Mouse (Mus musculus) hindbrain, postnatal 0 days (tissue): ENCODE data around the gene Dab2ip. TPM values are rescaled to one million over a fixed set of nuclear protein-coding genes. Genes with fewer than 3 reads are reported as not detected.

Experiments used
- ATAC-seq: fragments of 200-750 bp; cut with Nextera tagmentation; 2 replicates; pipeline ENCODE4 v1.8.0; 2017; ENCODE audit warnings: mild to moderate bottlenecking, moderate TSS enrichment, moderate library complexity
- DNase-seq: peaks from one replicate; pipeline ENCODE4 v3.0.0-alpha.2; 2015; ENCODE audit warnings: low spot score
- H3K27ac ChIP-seq: fragments of 300-500 bp; sonication (generic); 2 replicates; pipeline ENCODE4 v1.5.1; 2014; ENCODE audit warnings: mild to moderate bottlenecking
- H3K27me3 ChIP-seq: fragments of 300-500 bp; sonication (generic); 2 replicates; pipeline ENCODE4 v1.6.1; 2014; ENCODE audit warnings: low read length, mixed read lengths; ENCODE audit not compliant: insufficient read depth
- H3K36me3 ChIP-seq: fragments of 300-500 bp; sonication (generic); 2 replicates; pipeline ENCODE4 v1.6.1; 2014; ENCODE audit warnings: low read length, mixed read lengths; ENCODE audit not compliant: insufficient read depth
- H3K4me1 ChIP-seq: fragments of 300-500 bp; sonication (generic); 2 replicates; pipeline ENCODE4 v1.6.1; 2014; ENCODE audit warnings: antibody characterized with exemption, low read length, mixed read lengths; ENCODE audit not compliant: insufficient read depth
- H3K4me2 ChIP-seq: fragments of 300-500 bp; sonication (generic); 2 replicates; pipeline ENCODE4 v1.6.1; 2014; ENCODE audit warnings: low read depth, mild to moderate bottlenecking, low read length, moderate library complexity, mixed read lengths
- H3K4me3 ChIP-seq: fragments of 300-500 bp; sonication (generic); 2 replicates; pipeline ENCODE4 v1.5.1; 2014; ENCODE audit warnings: low read length
- H3K9ac ChIP-seq: fragments of 300-500 bp; sonication (generic); replicated peaks from 2 replicates; pipeline ENCODE4 v1.6.1; 2014; ENCODE audit warnings: mild to moderate bottlenecking, low read length, moderate library complexity, mixed read lengths
- H3K9me3 ChIP-seq: fragments of 300-500 bp; sonication (generic); 2 replicates; pipeline ENCODE4 v1.6.1; 2016; ENCODE audit warnings: low read length, mixed read lengths
- CTCF ChIP-seq: IDR thresholded peaks from 2 replicates; pipeline ENCODE4 v1.5.1; 2016; ENCODE audit warnings: antibody characterized with exemption, control low read depth, low read depth
- WGBS: fragments of 180-500 bp; shearing (Covaris S2); extraction: QIAGEN DNeasy Blood & Tissue Kit; methylation state at CpG from one replicate; pipeline ENCODE4 v1.1.7; 2014; 5-methylcytosine and 5-hydroxymethylcytosine counted together
- polyA plus RNA-seq: library from polyadenylated mRNA; unstranded; fragments of >200 nt; fragmentation: Nextera tagmentation; extraction: Ambion mirVana; gene quantifications from 2 replicates; pipeline ENCODE4 v1.2.1, GENCODE M21; 2015
- total RNA-seq: library from RNA; depleted of rRNA; stranded (reverse); fragments of >200 nt; gene quantifications from 2 replicates; pipeline ENCODE4 v1.2.3, GENCODE M21; 2014

The Dab2ip gene
- total and polyA plus RNA-seq, 2 experiments from 2014 or later, result 64.5 to 161 TPM

DNA sequence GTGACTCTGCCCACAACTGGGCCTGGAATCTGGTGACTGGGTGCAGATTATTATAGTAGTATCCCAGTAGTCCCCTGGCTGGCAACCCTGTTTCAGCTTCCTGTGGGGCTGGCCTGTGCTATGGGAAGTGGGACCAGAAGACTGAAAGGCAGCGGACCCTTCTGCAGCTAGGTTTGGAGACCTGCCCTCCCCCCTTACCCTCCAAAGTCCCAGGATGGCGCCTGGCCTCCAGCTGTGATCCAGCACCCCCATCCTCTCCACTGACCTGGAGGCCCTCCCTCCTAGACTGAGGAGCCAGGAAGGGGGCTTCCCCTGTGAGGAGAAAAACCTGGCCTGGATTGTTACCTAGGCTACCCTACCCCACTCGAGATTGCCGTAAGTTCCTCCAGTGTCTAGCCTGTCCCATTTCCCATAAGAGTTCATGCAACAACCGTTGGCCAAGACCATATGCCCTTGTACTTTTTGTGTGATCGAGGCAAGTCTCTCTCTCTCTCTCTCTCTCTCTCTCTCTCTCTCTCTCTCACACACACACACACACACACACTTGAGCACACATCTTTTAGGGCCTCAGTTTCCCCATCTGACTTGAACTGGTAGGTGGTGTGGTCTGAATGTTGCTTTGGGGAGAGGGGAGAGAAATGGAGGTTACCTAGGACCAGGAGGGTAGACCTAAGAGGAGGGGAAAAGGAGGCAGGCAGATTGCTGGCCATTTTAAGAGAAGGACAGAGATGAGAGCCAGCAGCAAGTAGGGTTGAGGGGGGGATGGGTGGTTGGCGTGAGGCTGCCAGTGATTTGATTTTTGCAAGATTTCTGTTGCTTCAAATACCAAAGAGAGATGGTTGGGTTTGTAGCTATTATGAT, 62.5 kb downstream of the Dab2ip start:
- no peak for TF ChIP-seq CTCF
- Histone ChIP-seq H3K4me2 (0 out of 2 replicates have a peak overlapping the region, but pooled peaks have one; percentile 5), H3K4me3 (no peak overlapping the region), H3K9ac (no peak overlapping the region), H3K27me3 (no peaks in the 10 kb centered on the region), H3K27ac (no peak overlapping the region), H3K9me3 (no peaks in the 10 kb centered on the region), H3K4me1 (peaks cover 29% of the 10 kb centered on the region), H3K36me3 (no peaks in the 10 kb centered on the region)
- DNase-seq (no peak), ATAC-seq (no peak; the same call in 1 of the 2 replicates)
- 33% methylated on average over 7 of the region's 7 CpGs for WGBS

DNA sequence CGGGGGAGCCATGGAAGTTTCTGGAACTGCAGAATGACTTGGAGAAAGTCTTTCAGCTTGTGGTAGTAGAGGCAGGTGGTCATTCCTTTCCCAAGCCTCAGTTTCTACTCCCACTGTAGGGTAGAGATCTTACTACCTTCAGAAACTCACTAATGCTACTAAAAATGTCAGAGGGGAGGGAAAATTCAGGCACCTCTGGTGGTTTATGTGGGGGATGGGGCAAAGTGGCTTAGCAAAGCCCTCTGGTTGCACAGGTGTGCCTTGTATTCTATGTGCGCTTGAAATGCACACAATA, 63.1 kb downstream of the Dab2ip start:
- Histone ChIP-seq H3K27ac (no peak overlapping the region), H3K4me1 (peaks cover 29% of the 10 kb centered on the region), H3K36me3 (no peaks in the 10 kb centered on the region), H3K27me3 (no peaks in the 10 kb centered on the region), H3K4me3 (no peak overlapping the region), H3K9me3 (no peaks in the 10 kb centered on the region), H3K9ac (no peak overlapping the region), H3K4me2 (no peak overlapping the region)
- no peak for TF ChIP-seq CTCF
- 91% methylated on average over 2 of the region's 2 CpGs for WGBS
- ATAC-seq, result no peak
- DNase-seq, result no peak

- peak overlapping the region; percentile 67 for H3K9ac ChIP-seq
- H3K9me3 ChIP-seq, result no peaks in the 10 kb centered on the region
- H3K4me2 ChIP-seq, result peak overlapping the region; percentile 86
- peak overlapping the region; percentile 53 for H3K4me3 ChIP-seq
- no peaks in the 10 kb centered on the region for H3K27me3 ChIP-seq
- peak overlapping the region; percentile 56; the same call in 1 of the 2 replicates for H3K27ac ChIP-seq
- TF ChIP-seq CTCF, result no peak
- WGBS, result 1% methylated on average over 36 of the region's 41 CpGs
- ATAC-seq, result peak; percentile 77
- peaks cover 29% of the 10 kb centered on the region for H3K4me1 ChIP-seq
- H3K36me3 ChIP-seq, result no peaks in the 10 kb centered on the region
- peak; percentile 80 for DNase-seq
Measured at GRCm38 (mm10) chr2:35621796-35622195, 63.7 kb downstream of the Dab2ip start.

GRCm38 (mm10) chr2:35622261-35623103, 64.4 kb downstream of the Dab2ip start:
- H3K27me3 ChIP-seq, result no peaks in the 10 kb centered on the region
- no peaks in the 10 kb centered on the region for H3K36me3 ChIP-seq
- WGBS, result 10% methylated on average over 20 of the region's 20 CpGs
- peak overlapping the region; percentile 67 for H3K9ac ChIP-seq
- no peaks in the 10 kb centered on the region for H3K9me3 ChIP-seq
- DNase-seq, result no peak
- ATAC-seq, result no peak
- peak overlapping the region; percentile 53 for H3K4me3 ChIP-seq
- H3K4me1 ChIP-seq, result peaks cover 29% of the 10 kb centered on the region
- TF ChIP-seq CTCF, result no peak
- peak overlapping the region; percentile 86 for H3K4me2 ChIP-seq
- H3K27ac ChIP-seq, result peak overlapping the region; percentile 56; the same call in 1 of the 2 replicates

GRCm38 (mm10) chr2:35623104-35623377, 65.0 kb downstream of the Dab2ip start:
- Histone ChIP-seq H3K27me3 (no peaks in the 10 kb centered on the region), H3K9ac (no peak overlapping the region), H3K27ac (no peak overlapping the region), H3K4me3 (peak overlapping the region; percentile 53; the same call in 1 of the 2 replicates), H3K9me3 (no peaks in the 10 kb centered on the region), H3K36me3 (no peaks in the 10 kb centered on the region), H3K4me1 (peaks cover 33% of the 10 kb centered on the region), H3K4me2 (peak overlapping the region; percentile 86; the same call in 1 of the 2 replicates)
- no peak for DNase-seq
- no peak for ATAC-seq
- no peak for TF ChIP-seq CTCF
- 52% methylated on average over 4 of the region's 4 CpGs for WGBS

DNA sequence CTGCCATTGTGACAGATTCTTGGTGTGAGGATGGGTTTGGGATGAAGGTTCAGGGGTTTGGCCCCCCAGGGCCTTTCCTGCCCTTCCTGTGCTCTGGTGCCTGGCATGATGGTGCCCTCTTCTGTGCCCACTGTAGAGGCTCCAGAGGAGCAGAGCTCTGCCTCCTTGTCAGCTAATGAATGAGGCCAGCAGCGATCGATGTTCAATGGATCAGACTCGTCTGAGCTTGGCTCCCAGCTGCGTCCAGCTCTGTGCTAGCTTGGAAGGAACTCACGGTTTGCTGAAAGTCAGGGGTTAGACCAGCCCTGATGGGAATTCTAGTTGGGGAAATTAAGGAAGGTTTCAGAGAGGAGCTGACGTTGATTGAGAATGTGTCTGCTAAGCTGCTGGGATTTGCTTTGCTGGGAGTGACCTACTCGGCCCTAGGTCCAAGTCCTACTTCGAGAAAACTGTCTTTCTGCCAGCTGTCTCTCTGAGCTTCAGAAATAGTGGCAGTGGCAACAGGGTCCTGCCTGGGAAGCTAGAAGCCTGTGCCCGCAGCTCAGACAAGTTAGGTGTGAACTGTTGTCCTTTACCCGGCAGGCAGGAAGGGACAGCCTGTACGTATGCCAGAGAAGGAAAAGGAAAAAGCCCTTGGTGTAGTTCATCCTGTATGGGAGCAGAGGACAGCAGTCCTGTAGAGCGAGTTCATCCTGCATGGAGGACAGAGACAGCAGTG, 65.5 kb downstream of the Dab2ip start:
- H3K36me3 ChIP-seq, result no peaks in the 10 kb centered on the region
- no peak for TF ChIP-seq CTCF
- no peak overlapping the region for H3K4me3 ChIP-seq
- no peak overlapping the region for H3K27ac ChIP-seq
- H3K27me3 ChIP-seq, result no peaks in the 10 kb centered on the region
- ATAC-seq, result no peak
- peaks cover 36% of the 10 kb centered on the region for H3K4me1 ChIP-seq
- peak overlapping the region; percentile 86 for H3K4me2 ChIP-seq
- WGBS, result 39% methylated on average over 12 of the region's 12 CpGs
- 0 out of 2 replicates have a peak overlapping the region, but pooled peaks have one; percentile 19 for H3K9ac ChIP-seq
- H3K9me3 ChIP-seq, result no peaks in the 10 kb centered on the region
- no peak for DNase-seq
